Mouse (Mus musculus): ENCODE data around the gene Ago4.

DNA sequence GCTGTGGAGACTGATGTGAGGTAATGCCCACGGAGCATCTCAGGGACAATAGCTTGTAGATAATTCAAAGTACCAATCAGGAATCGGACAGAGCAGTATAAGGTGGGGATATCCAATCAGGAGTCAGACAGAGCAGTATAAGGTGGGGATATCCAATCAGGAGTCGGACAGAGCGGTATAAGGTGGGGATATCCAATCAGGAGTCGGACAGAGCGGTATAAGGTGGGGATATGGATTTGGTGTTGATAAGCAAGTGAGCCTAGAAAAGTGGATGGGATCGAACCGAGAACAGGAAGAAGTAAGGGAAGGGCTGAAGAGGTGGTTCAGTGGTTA, 30.3 kb downstream of the Ago4 start:
- TF ChIP-seq POLR2A (IDR thresholded peaks at IDR 0.05; ENCODE audit: control insufficient read depth, extremely low read depth, insufficient read depth, low read length, poor library complexity) (no peak), CTCF (IDR thresholded peaks at IDR 0.05; ENCODE audit: borderline replicate concordance, control insufficient read depth, extremely low read depth, insufficient read depth, low read length, poor library complexity) (no peak)

All from thymus, adult 2 months (tissue).